Mouse (Mus musculus) small intestine, adult 2 months (tissue): ENCODE data around the gene Robo2. TPM values are rescaled to one million over a fixed set of nuclear protein-coding genes. Genes with fewer than 3 reads are reported as not detected.

Source experiments
- H3K27ac ChIP-seq: fragments of 200-500 bp; 2 replicates; pipeline ENCODE4 v1.5.1; 2012; ENCODE audit warnings: low read depth, low read length, control low read depth, inconsistent platforms; ENCODE audit not compliant: insufficient read depth
- H3K27me3 ChIP-seq: fragments of 200-500 bp; 2 replicates; pipeline ENCODE4 v1.6.1; 2012; ENCODE audit warnings: mild to moderate bottlenecking, moderate library complexity, low read length, inconsistent platforms; ENCODE audit not compliant: control insufficient read depth, insufficient read depth
- H3K36me3 ChIP-seq: fragments of 200-500 bp; 2 replicates; pipeline ENCODE4 v1.6.1; 2012; ENCODE audit warnings: mild to moderate bottlenecking, low read length, control low read depth, inconsistent platforms; ENCODE audit not compliant: control insufficient read depth, insufficient read depth
- H3K4me1 ChIP-seq: fragments of 200-500 bp; 2 replicates; pipeline ENCODE4 v1.6.1; 2012; ENCODE audit warnings: low read length, inconsistent platforms, mixed read lengths; ENCODE audit not compliant: control insufficient read depth, insufficient read depth, insufficient read length
- H3K4me3 ChIP-seq: fragments of 200-500 bp; 2 replicates; pipeline ENCODE4 v1.5.1; 2012; ENCODE audit warnings: low read depth, mild to moderate bottlenecking, control low read depth, inconsistent platforms, low read length, moderate library complexity
- CTCF ChIP-seq: fragments of 200-500 bp; IDR thresholded peaks from 2 replicates; pipeline ENCODE4 v1.5.1; 2012; ENCODE audit warnings: low read depth, mild to moderate bottlenecking, control low read depth, inconsistent platforms, low read length, moderate library complexity, mixed read lengths; ENCODE audit not compliant: insufficient replicate concordance, insufficient read length; ENCODE audit errors: extremely low read depth
- POLR2A ChIP-seq: fragments of 200-500 bp; IDR thresholded peaks from 2 replicates; pipeline ENCODE4 v1.6.1; 2012; ENCODE audit warnings: low read depth, mild to moderate bottlenecking, control low read depth, inconsistent platforms, low read length, moderate library complexity
- WGBS: fragments of 180-500 bp; shearing (Covaris S2); methylation state at CpG from one replicate; pipeline ENCODE4 v1.1.7; 2018; 5-methylcytosine and 5-hydroxymethylcytosine counted together
- polyA plus RNA-seq: library from polyadenylated mRNA; depleted of rRNA; stranded (reverse); fragments of >200 nt; gene quantifications from 2 replicates; pipeline ENCODE4 v1.2.3, GENCODE M21; 2012

Gene Robo2
- polyA plus RNA-seq, 1 experiment, result 1.9 TPM

DNA sequence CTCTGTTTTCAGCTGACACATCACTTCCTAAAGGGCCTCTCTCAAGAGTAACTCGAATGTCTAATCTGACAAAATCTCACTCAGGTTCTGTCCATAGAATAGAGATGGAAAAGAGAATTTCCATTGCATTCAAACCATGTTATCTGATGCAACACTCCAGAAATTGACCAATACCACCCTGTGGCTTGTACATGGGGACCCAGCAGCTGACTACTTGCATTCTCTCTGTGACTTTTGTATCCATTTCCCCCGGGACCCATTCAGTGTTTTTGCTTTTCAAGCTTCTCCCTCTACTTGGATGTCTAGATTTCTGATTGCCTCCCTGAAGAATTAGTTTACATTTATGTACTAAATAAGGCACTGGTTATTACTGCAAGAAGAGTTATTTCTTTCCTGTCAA, 15.9 kb downstream of the Robo2 start:
- Histone ChIP-seq H3K4me1 (no peaks in the 10 kb centered on the region), H3K27me3 (no peaks in the 10 kb centered on the region), H3K4me3 (no peak overlapping the region), H3K27ac (no peak overlapping the region), H3K36me3 (no peaks in the 10 kb centered on the region)
- TF ChIP-seq CTCF (no peak), POLR2A (no peak)
- WGBS, result 80% methylated on average over 2 of the region's 2 CpGs

- 19% methylated on average over 2 of the region's 2 CpGs for WGBS
- no peaks in the 10 kb centered on the region for H3K27me3 ChIP-seq
- no peaks in the 10 kb centered on the region for H3K4me1 ChIP-seq
- H3K36me3 ChIP-seq, result no peaks in the 10 kb centered on the region
- TF ChIP-seq CTCF (no peak), POLR2A (no peak)
- H3K27ac ChIP-seq, result no peak overlapping the region
- no peak overlapping the region for H3K4me3 ChIP-seq
Observed at GRCm38 (mm10) chr16:74379458-74379857, 32.2 kb downstream of the Robo2 start.

DNA sequence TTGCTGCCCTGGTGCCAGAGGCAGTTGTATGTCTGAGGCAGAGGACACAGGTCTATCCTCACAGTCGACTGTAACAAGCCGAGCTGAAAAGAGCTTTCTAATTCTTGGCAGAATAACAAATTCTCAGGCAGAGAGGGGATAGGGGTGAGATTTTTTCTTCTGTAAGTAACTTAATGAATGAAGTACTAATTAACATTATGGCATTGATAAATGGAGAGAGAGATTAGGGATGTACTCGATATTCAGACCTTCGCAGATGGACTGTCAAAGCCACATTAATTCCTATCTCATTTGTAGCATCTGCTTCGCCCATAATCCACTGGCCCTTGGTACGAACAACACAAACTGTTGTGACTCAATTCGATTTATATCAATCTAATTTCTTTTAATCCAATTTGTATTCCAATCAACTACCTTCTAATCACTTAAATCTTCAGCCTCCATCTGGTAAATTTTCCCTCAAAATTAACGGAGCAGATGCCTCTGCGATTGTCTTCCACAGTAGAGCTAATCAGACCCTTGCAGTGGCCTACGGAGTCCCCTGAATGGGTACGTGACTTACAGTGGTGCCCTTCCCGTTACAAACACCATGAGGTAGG, 36.2 kb downstream of the Robo2 start:
- 86% methylated on average over 12 of the region's 12 CpGs for WGBS
- Histone ChIP-seq H3K4me3 (no peak overlapping the region), H3K27me3 (no peaks in the 10 kb centered on the region), H3K4me1 (no peaks in the 10 kb centered on the region), H3K27ac (no peak overlapping the region), H3K36me3 (no peaks in the 10 kb centered on the region)
- TF ChIP-seq POLR2A, result no peak
- TF ChIP-seq CTCF, result no peak

DNA sequence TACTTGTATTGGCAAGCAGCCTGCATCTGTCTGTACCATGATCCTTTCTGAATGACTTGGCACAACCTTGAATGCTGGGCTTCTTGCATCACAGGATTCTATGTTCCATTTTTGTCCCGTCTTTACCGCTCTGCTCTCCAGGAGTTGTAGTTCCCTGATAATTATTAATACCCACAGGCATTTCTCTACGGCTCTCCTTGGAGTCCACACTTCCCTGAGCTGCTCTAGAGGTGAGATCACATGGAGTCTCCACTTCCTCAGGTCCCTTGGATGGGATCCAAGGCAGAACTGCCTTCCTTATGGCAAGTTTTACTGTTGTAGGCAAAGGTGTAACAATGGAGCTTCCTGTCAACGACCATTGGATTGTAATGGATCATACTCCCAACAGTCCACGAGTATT, 37.1 kb downstream of the Robo2 start:
- Histone ChIP-seq H3K4me3 (no peak overlapping the region), H3K27ac (no peak overlapping the region), H3K4me1 (no peaks in the 10 kb centered on the region), H3K27me3 (no peaks in the 10 kb centered on the region), H3K36me3 (no peaks in the 10 kb centered on the region)
- 73% methylated on average over 5 of the region's 5 CpGs for WGBS
- TF ChIP-seq POLR2A (no peak), CTCF (no peak)

DNA sequence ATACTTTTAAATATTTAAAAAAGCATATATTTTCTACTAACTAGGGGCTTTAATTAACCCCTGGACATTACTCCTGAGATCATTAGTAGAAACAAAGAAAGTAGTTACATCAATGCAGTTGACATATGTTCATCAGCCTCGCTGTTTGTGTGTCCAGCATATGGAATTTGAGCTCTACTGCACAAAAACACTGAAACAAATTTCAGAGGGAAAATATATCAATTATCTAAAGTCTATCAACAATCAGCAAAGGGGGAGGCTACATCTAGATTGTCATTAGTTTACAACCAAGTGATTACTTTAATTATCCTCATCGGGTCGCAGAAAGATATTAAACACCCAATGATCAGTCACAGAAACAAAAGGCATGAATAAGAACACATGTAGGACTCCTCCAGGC, 38.2 kb downstream of the Robo2 start:
- Histone ChIP-seq H3K27me3 (no peaks in the 10 kb centered on the region), H3K4me3 (no peak overlapping the region), H3K36me3 (no peaks in the 10 kb centered on the region), H3K4me1 (no peaks in the 10 kb centered on the region), H3K27ac (no peak overlapping the region)
- no peak for TF ChIP-seq CTCF
- TF ChIP-seq POLR2A, result no peak
- 77% methylated on average over 3 of the region's 3 CpGs for WGBS

GRCm38 (mm10) chr16:74372876-74373275, 38.7 kb downstream of the Robo2 start:
- Histone ChIP-seq H3K27me3 (no peaks in the 10 kb centered on the region), H3K4me1 (no peaks in the 10 kb centered on the region), H3K36me3 (no peaks in the 10 kb centered on the region), H3K4me3 (no peak overlapping the region), H3K27ac (no peak overlapping the region)
- no peak for TF ChIP-seq POLR2A
- no peak for TF ChIP-seq CTCF
- WGBS, result 67% methylated on average over 1 of the region's 1 CpGs

- 82% methylated on average over 6 of the region's 6 CpGs for WGBS
- Histone ChIP-seq H3K4me1 (no peaks in the 10 kb centered on the region), H3K36me3 (no peaks in the 10 kb centered on the region)
Observed at GRCm38 (mm10) chr16:74348437-74348836, 63.2 kb downstream of the Robo2 start.

More at GRCm38 (mm10) chr16:74348437-74348836, 63.2 kb downstream of the Robo2 start:
- TF ChIP-seq POLR2A (no peak), CTCF (no peak)
- H3K27ac ChIP-seq, result no peak overlapping the region
- H3K27me3 ChIP-seq, result no peaks in the 10 kb centered on the region
- no peak overlapping the region for H3K4me3 ChIP-seq
